13 mouse cellular contexts compared by ENCODE assay signal in the genomic region with DNA sequence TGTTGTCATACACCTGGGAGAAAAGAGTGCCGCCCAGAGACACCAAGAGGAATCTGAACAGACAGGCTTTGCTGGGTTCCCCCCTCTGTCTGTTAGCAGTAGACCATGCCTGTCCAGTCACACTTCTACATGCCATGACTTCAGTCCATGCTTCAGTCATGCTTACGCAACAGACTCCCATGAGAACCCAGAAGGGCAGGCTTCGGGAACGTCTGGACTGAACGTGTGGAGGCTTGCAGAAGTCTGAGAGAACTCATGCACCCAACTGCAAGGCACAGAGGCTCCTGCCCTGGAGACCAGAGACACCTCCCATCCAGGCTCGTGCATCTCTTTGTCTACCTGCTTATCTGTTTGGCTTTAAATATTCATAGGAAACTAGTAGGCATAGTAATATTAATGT.
"Had no signal": no experiment of that assay in that cellular context is flagged by ENCODE, and none has a peak within 500 bp of the region (broad histone marks: within the 10 kb centered on the region; RNA-seq: fewer than 3 reads in every experiment).

No protein-coding gene starts in this region.

- H3K27ac ChIP-seq: kidney, embryonic 15.5 days; left cerebral cortex, adult 2 months; liver, embryonic 13.5 days; lung, embryonic 15.5 days; midbrain, embryonic 13.5 days; stomach, embryonic 15.5 days had no signal

- DNase-seq: kidney, adult 18-20 months; kidney, postnatal 25 days; liver; liver, embryonic 13.5 days; liver, postnatal 0 days; lung, postnatal 36 days; right cerebral cortex, postnatal 14 days; thymus, postnatal 36 days had no signal

- H3K4me3 ChIP-seq: kidney, embryonic 15.5 days; left cerebral cortex, adult 2 months; liver, embryonic 13.5 days; lung, embryonic 15.5 days; midbrain, embryonic 13.5 days; stomach, embryonic 15.5 days had no signal
